Mouse (Mus musculus) left cerebral cortex, adult 8-10 months (tissue): ENCODE data around the gene Ism2. TPM values are rescaled to one million over a fixed set of nuclear protein-coding genes. Genes with fewer than 3 reads are reported as not detected.
"Not testable (repeated sequence)": the region's sequence is repeated elsewhere in the genome, so short reads cannot be mapped to it uniquely, and the experiment has no call there.

Experiments
- DNase-seq, 2 experiments: peaks; one replicate each; pipeline ENCODE4 v3.0.0; 2022; ENCODE audit warnings: low spot score in 2 of 2
- total RNA-seq, 4 experiments: library from RNA; stranded (reverse); gene quantifications; 2 replicates each; pipeline ENCODE4 v1.2.4; 2022

Ism2 gene
- total RNA-seq, 4 experiments from 2014 or later, result 0.32 to 0.91 (median 0.54) TPM

GRCm38 (mm10) chr12:87289100-87289499 lies 10.4 kb downstream of the Ism2 start:
- no peak for DNase-seq

GRCm38 (mm10) chr12:87284726-87285125 lies 14.8 kb downstream of the Ism2 start:
- DNase-seq, result no peak

GRCm38 (mm10) chr12:87284268-87284667 lies 15.2 kb downstream of the Ism2 start:
- DNase-seq, result no peak

- DNase-seq, result no peak
Observed at GRCm38 (mm10) chr12:87283706-87284105, 15.8 kb downstream of the Ism2 start.

GRCm38 (mm10) chr12:87282743-87283142 lies 16.8 kb downstream of the Ism2 start:
- no peak for DNase-seq

GRCm38 (mm10) chr12:87281766-87282165 lies 17.7 kb downstream of the Ism2 start:
- DNase-seq, result no peak

- DNase-seq, result no peak
Observed at GRCm38 (mm10) chr12:87279879-87280278, 19.6 kb downstream of the Ism2 start.

GRCm38 (mm10) chr12:87279350-87279749 lies 20.2 kb downstream of the Ism2 start:
- no peak for DNase-seq

- no peak for DNase-seq
Observed at GRCm38 (mm10) chr12:87278118-87278730, 21.3 kb downstream of the Ism2 start.

GRCm38 (mm10) chr12:87277251-87277650 lies 22.3 kb downstream of the Ism2 start:
- not testable (repeated sequence) for DNase-seq

- no peak for DNase-seq
Observed at GRCm38 (mm10) chr12:87274853-87275831, 24.4 kb downstream of the Ism2 start.

- DNase-seq, result no peak
Observed at GRCm38 (mm10) chr12:87267682-87268081, 31.8 kb downstream of the Ism2 start.

- DNase-seq, result no peak
Observed at GRCm38 (mm10) chr12:87266827-87267603, 32.5 kb downstream of the Ism2 start.

GRCm38 (mm10) chr12:87266108-87266826 lies 33.2 kb downstream of the Ism2 start, which contains the start of the genes Vipas39 and Ahsa1:
Gene Vipas39 (minus strand): TSS chr12:87266256.
Gene Ahsa1 (plus strand): TSS chr12:87266479.
- DNase-seq, result peak; percentile 78 to 94

- DNase-seq, result no peak
Observed at GRCm38 (mm10) chr12:87265444-87265843, 34.1 kb downstream of the Ism2 start.

- DNase-seq, result no peak
Observed at GRCm38 (mm10) chr12:87260562-87260961, 38.9 kb downstream of the Ism2 start.

GRCm38 (mm10) chr12:87256629-87257028 lies 42.9 kb downstream of the Ism2 start:
- no peak for DNase-seq

- no peak for DNase-seq
Observed at GRCm38 (mm10) chr12:87253878-87254277, 45.6 kb downstream of the Ism2 start.

- no peak for DNase-seq
Observed at GRCm38 (mm10) chr12:87250161-87250560, 49.3 kb downstream of the Ism2 start.

GRCm38 (mm10) chr12:87238632-87239031 lies 60.9 kb downstream of the Ism2 start, which contains the start of gene Noxred1:
Gene Noxred1 (minus strand): TSS chr12:87238732.
- DNase-seq, result no peak
